Mouse (Mus musculus) brain, embryonic 14.5 days (tissue): ENCODE measurements around the gene Cgrrf1.

Experiments
- CTCF ChIP-seq: fragments of 200-500 bp; IDR thresholded peaks from 2 replicates; pipeline ENCODE4 v1.5.1; 2012; ENCODE audit warnings: inconsistent platforms, mild to moderate bottlenecking, moderate library complexity, borderline replicate concordance; ENCODE audit not compliant: insufficient read depth, insufficient read length; ENCODE audit errors: extremely low read depth
- POLR2A ChIP-seq: fragments of 200-500 bp; IDR thresholded peaks from 2 replicates; pipeline ENCODE4 v1.6.1; 2012; ENCODE audit warnings: mild to moderate bottlenecking, inconsistent platforms, borderline replicate concordance; ENCODE audit not compliant: poor library complexity, insufficient read depth, insufficient read length, severe bottlenecking; ENCODE audit errors: extremely low read depth

GRCm38 (mm10) chr14:46790303-46790702, 41.6 kb upstream of the Cgrrf1 start:
- TF ChIP-seq CTCF, result peak; percentile 18; the same call in 1 of the 2 replicates
- TF ChIP-seq POLR2A, result no peak
